Mouse (Mus musculus) kidney, embryonic 15.5 days (tissue): ENCODE data around the gene Cttnbp2. TPM values are rescaled to one million over a fixed set of nuclear protein-coding genes. Genes with fewer than 3 reads are reported as not detected.
A peak's percentile ranks its signal among the peaks of the same experiment; 100 is the strongest.

Source experiments
- ATAC-seq: fragments of 200-750 bp; cut with Nextera tagmentation; replicated peaks from 2 replicates; pipeline ENCODE4 v1.8.0; 2017; ENCODE audit warnings: moderate TSS enrichment; ENCODE audit not compliant: low FRiP score
- H3K27ac ChIP-seq: fragments of 300-500 bp; sonication (generic); 2 replicates; pipeline ENCODE4 v1.5.1; 2015; ENCODE audit warnings: mild to moderate bottlenecking, inconsistent platforms
- H3K27me3 ChIP-seq: fragments of 300-500 bp; sonication (generic); 2 replicates; pipeline ENCODE4 v1.6.1; 2015; ENCODE audit warnings: inconsistent platforms
- H3K36me3 ChIP-seq: fragments of 300-500 bp; sonication (generic); 2 replicates; pipeline ENCODE4 v1.6.1; 2015; ENCODE audit warnings: inconsistent platforms
- H3K4me1 ChIP-seq: fragments of 300-500 bp; sonication (generic); 2 replicates; pipeline ENCODE4 v1.6.1; 2015; ENCODE audit warnings: inconsistent platforms
- H3K4me2 ChIP-seq: fragments of 300-500 bp; sonication (generic); 2 replicates; pipeline ENCODE4 v1.6.1; 2015; ENCODE audit warnings: moderate library complexity, mild to moderate bottlenecking, inconsistent platforms
- H3K4me3 ChIP-seq: fragments of 300-500 bp; sonication (generic); replicated peaks from 2 replicates; pipeline ENCODE4 v1.5.1; 2015; ENCODE audit warnings: mild to moderate bottlenecking, inconsistent platforms
- H3K9ac ChIP-seq: fragments of 300-500 bp; sonication (generic); 2 replicates; pipeline ENCODE4 v1.6.1; 2015; ENCODE audit warnings: mild to moderate bottlenecking, inconsistent platforms
- H3K9me3 ChIP-seq: fragments of 300-500 bp; sonication (generic); replicated peaks from 2 replicates; pipeline ENCODE4 v1.6.1; 2016; ENCODE audit warnings: inconsistent platforms
- WGBS: fragments of 180-500 bp; shearing (Covaris S2); methylation state at CpG from one replicate; pipeline ENCODE4 v1.1.7; 2015; ENCODE audit warnings: mixed read lengths; 5-methylcytosine and 5-hydroxymethylcytosine counted together
- microRNA-seq: library from miRNA; unstranded; fragments of <30 nt; microRNA quantifications from one replicate; pipeline ENCODE4, GENCODE M21; 2016
- polyA plus RNA-seq: library from polyadenylated mRNA; unstranded; fragments of >200 nt; fragmentation: Nextera tagmentation; extraction: Ambion mirVana; gene quantifications from 2 replicates; pipeline ENCODE4 v1.2.1, GENCODE M21; 2015

Gene Cttnbp2
- polyA plus RNA-seq, 1 experiment from 2014 or later = 18.4 TPM

- no peak for ATAC-seq
- WGBS = 73% methylated on average over 1 of the region's 1 CpGs
- Histone ChIP-seq H3K27me3 (no peaks in the 10 kb centered on the region), H3K9me3 (no peaks in the 10 kb centered on the region), H3K27ac (no peak overlapping the region), H3K4me1 (no peaks in the 10 kb centered on the region), H3K36me3 (no peaks in the 10 kb centered on the region), H3K4me2 (no peak overlapping the region), H3K4me3 (no peak overlapping the region), H3K9ac (no peak overlapping the region)
Observed at GRCm38 (mm10) chr6:18360154-18360553, 154.5 kb downstream of the Cttnbp2 start.

DNA sequence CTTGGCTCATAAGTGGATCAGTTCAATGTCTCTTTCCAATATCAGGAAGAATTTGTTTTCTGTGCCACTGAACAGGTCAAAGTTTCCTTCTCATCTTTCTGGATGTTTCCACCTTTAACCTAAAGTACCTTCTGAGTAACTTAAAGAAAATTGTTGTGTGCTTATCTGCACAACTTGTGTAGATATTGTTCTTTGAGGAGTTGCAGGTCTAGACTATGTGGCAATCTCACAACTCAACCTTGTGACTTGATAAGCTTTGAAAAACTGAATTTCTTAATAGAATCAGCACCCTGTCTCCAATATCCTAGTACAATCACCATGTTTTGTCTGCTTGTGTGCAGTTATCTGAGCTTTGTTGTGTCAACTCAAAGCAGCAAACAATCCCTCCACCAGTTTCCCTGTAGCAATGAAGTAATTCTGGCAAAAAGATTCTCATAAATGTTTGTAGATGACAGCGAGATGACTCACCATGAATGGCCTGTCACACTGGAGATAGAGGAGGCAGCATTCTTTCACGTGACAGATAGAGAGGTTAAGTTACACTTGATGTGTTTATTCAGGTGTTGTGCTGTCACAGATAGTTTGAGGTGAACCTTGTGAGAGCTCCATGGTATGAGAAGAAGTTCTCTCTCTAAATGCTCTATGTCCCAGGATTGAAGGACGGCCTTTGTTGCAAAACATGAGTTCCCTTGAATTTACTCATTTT lies 165.3 kb downstream of the Cttnbp2 start:
- Histone ChIP-seq H3K36me3 (no peaks in the 10 kb centered on the region), H3K9me3 (no peaks in the 10 kb centered on the region), H3K27ac (peak overlapping the region; percentile 51; the same call in 1 of the 2 replicates), H3K27me3 (no peaks in the 10 kb centered on the region), H3K9ac (no peak overlapping the region), H3K4me3 (no peak overlapping the region), H3K4me1 (no peaks in the 10 kb centered on the region), H3K4me2 (no peak overlapping the region)
- ATAC-seq = peak; percentile 68; the same call in 1 of the 2 replicates
- 38% methylated on average over 3 of the region's 3 CpGs for WGBS

DNA sequence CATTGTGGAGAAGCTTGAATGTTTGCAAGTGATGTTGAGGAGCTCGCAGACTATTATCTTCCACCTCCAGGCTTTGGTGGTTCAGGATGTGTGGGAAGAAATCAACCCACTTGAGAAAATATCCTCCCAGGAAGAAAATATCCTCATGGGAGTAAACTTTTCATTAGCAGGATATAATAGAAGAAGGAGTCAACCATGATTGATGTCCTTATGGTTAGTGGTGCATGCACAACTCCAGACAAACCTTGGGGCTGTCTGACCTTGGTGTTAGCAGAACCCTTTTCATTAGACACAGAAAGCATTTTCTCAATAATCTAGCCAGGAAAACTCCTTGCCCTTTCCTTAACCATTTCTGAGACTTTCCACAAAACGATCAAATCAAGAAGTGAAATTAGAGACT lies 170.4 kb downstream of the Cttnbp2 start:
- Histone ChIP-seq H3K9ac (no peak overlapping the region), H3K4me1 (no peaks in the 10 kb centered on the region), H3K4me3 (no peak overlapping the region), H3K36me3 (no peaks in the 10 kb centered on the region), H3K4me2 (no peak overlapping the region), H3K27me3 (no peaks in the 10 kb centered on the region), H3K9me3 (no peaks in the 10 kb centered on the region), H3K27ac (peak overlapping the region; percentile 51; the same call in 1 of the 2 replicates)
- WGBS = 40% methylated on average over 2 of the region's 2 CpGs
- peak; percentile 92 for ATAC-seq

DNA sequence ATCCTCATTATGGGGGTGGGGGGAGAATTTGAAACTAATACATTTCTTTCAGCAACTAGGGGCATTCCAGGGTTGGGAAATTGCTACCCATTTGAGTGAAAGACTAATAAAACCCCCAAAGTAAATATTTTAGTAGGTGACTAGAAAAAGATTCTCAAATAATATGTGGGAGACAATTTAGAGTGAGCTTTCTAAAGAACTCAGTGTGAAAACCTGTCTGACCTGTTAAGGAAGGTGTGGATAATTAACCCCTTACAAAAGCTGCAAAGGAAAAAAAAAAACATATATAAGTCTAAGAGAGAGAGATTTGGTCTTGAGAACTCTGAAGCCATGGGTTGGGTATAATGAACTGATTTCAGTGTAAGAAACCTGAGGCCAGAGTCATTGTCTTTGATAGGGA lies 176.3 kb downstream of the Cttnbp2 start:
- Histone ChIP-seq H3K9ac (no peak overlapping the region), H3K4me1 (no peaks in the 10 kb centered on the region), H3K27ac (no peak overlapping the region), H3K4me3 (no peak overlapping the region), H3K36me3 (no peaks in the 10 kb centered on the region), H3K9me3 (no peaks in the 10 kb centered on the region), H3K4me2 (no peak overlapping the region), H3K27me3 (no peaks in the 10 kb centered on the region)
- no peak for ATAC-seq

DNA sequence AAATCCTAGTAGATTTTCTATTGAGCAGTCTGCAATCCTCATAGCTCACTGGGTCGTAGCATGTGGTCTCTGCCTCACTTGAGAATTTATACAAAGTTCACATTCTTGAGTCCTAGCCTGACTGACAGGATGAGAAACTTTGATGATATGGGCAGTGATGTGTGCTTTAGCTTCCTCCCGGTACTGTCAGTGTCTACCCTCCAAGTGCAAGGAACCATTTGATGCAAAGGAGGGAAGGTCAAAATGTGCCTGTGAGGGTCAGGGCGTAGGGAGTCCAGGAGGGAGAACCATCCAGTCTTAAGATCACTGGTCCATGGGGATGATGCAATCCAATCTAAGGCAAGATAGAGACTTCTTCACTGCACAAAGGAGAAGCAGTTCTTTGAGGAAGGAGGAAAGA lies 179.2 kb downstream of the Cttnbp2 start:
- H3K9ac ChIP-seq = no peak overlapping the region
- peak overlapping the region; percentile 24; the same call in 1 of the 2 replicates for H3K4me3 ChIP-seq
- 55% methylated on average over 3 of the region's 3 CpGs for WGBS
- H3K27ac ChIP-seq = 0 out of 2 replicates have a peak overlapping the region, but pooled peaks have one; percentile 62
- no peaks in the 10 kb centered on the region for H3K27me3 ChIP-seq
- H3K4me1 ChIP-seq = no peaks in the 10 kb centered on the region
- H3K4me2 ChIP-seq = no peak overlapping the region
- H3K9me3 ChIP-seq = no peaks in the 10 kb centered on the region
- no peaks in the 10 kb centered on the region for H3K36me3 ChIP-seq
- peak; percentile 96 for ATAC-seq

DNA sequence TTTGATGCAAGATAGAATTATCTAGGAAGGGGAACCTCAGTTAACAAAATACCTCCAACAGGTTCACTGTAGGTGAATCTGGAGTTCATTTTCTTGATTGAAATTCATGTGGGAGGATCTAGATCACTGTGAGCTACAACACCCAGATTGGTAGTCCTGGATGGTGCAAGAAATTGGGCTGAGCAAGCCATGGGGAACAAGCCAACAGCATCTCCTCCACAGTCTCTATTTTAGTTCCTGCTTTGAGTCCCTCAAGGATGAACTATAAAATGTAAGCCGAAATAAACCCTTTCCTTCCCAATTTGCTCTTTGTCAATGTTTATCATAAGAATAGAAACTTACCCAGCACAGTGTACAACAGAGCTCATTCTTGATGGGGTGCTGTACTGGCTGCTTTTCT lies 191.7 kb downstream of the Cttnbp2 start:
- Histone ChIP-seq H3K36me3 (0 out of 2 replicates have a peak, but pooled peaks cover 4% of the 10 kb centered on the region), H3K27ac (no peak overlapping the region), H3K4me1 (no peaks in the 10 kb centered on the region), H3K4me3 (no peak overlapping the region), H3K9ac (no peak overlapping the region), H3K4me2 (no peak overlapping the region), H3K9me3 (no peaks in the 10 kb centered on the region), H3K27me3 (no peaks in the 10 kb centered on the region)
- no peak for ATAC-seq
- WGBS = 79% methylated on average over 1 of the region's 1 CpGs

Small RNA genes within 50 kb of the gene (microRNA-seq; reads per million reads assigned to microRNA genes)
- gene Gm26233 = not detected
